Mouse (Mus musculus) lung, adult 2 months (tissue): ENCODE measurements around the gene Zfp472. TPM values are rescaled to one million over a fixed set of nuclear protein-coding genes. Genes with fewer than 3 reads are reported as not detected.

Experiments
- DNase-seq: peaks from one replicate; pipeline ENCODE4 v3.0.0; 2022
- H3K4me1 ChIP-seq: fragments of 200-500 bp; 2 replicates; pipeline ENCODE4 v1.6.1; 2011; ENCODE audit warnings: low read length; ENCODE audit not compliant: control insufficient read depth, insufficient read depth
- H3K4me3 ChIP-seq: fragments of 200-500 bp; replicated peaks from 2 replicates; pipeline ENCODE3; 2011; ENCODE audit warnings: low read depth, mild to moderate bottlenecking, control low read depth, low read length; ENCODE audit errors: extremely low read depth
- CTCF ChIP-seq: fragments of 200-500 bp; IDR thresholded peaks from 2 replicates; pipeline ENCODE4 v1.5.1; 2011; ENCODE audit warnings: mild to moderate bottlenecking, low read length, control low read depth; ENCODE audit not compliant: insufficient read depth
- POLR2A ChIP-seq: fragments of 200-500 bp; IDR thresholded peaks from 2 replicates; pipeline ENCODE4 v1.6.1; 2011; ENCODE audit warnings: low read depth, mild to moderate bottlenecking, control low read depth, low read length, borderline replicate concordance; ENCODE audit errors: extremely low read depth
- WGBS: fragments of 180-500 bp; shearing (Covaris S2); methylation state at CpG from one replicate; pipeline ENCODE4 v1.1.7; 2018; 5-methylcytosine and 5-hydroxymethylcytosine counted together
- polyA plus RNA-seq: library from polyadenylated mRNA; depleted of rRNA; stranded (reverse); fragments of >200 nt; gene quantifications from 2 replicates; pipeline ENCODE4 v1.2.3, GENCODE M21; 2012

Gene Zfp472
- polyA plus RNA-seq, 1 experiment, result 0.85 TPM

DNA sequence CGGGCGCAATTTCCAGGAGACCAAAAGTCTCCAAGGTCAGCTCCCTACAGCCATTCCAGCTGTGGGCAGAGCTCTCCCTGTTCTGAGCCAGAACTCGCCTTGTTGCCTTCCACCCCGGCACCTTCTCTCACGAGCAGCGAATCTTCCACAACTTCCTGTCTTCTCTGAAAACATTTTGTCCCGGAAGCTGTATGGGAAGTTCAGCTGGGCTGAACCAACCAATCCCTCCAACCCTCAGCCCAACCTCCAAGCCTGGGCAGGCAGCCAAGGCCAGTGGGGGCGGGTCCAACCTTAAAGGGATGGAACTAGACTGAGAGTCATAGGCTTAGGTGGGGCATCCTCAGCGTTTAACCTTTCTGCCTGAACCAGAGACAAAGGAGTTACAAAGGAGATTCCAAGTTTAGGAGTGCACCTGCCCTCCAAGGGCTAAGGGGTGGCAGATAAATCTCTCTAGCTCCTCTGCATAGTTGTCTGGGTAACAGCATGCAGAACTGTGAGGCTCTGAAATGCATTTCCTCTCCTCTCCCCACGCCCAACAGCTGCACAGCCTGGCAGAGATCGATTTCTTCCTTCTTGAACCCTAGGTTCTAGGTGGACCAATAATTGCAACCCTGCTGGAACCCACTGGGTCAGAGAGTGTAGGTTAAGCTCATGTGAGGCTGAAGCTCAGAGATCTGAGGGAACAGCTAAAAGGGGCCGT is 18.2 kb upstream of the Zfp472 start, which contains the start of gene Cyp4f13:
Cyp4f13 (minus strand) TSS at position 188 of the 700 bp plus-strand sequence.
- 6% methylated on average over 12 of the region's 12 CpGs for WGBS
- peaks cover 3% of the 10 kb centered on the region; the same call in 1 of the 2 replicates for H3K4me1 ChIP-seq
- DNase-seq, result peak; percentile 98
- H3K4me3 ChIP-seq, result peak within 1 kb of the TSS; percentile 80
- TF ChIP-seq POLR2A (peak; percentile 96), CTCF (no peak)

DNA sequence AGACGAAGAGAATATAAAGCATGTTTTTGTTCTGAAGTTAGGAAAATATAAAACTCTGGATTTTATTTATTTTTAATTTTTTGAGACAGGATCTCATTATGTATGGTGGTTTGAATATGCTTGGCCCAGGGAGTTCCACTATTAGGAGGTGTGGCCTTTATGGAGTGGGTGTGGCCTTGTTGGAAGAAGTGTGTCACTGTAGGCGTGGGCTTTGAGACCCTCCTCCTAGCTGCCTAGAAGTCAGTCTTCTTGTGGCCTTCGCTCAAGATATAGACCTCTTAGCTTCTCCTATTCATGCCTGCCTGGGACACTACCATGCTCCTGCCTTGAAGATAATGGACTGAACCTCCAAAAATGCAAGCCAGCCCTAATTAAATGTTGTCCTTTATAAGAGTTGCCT is 15.5 kb upstream of the Zfp472 start:
- 89% methylated on average over 3 of the region's 3 CpGs for WGBS
- TF ChIP-seq POLR2A, result no peak
- no peak for TF ChIP-seq CTCF
- no peak for DNase-seq
- no peak overlapping the region for H3K4me3 ChIP-seq
- H3K4me1 ChIP-seq, result peaks cover 3% of the 10 kb centered on the region; the same call in 1 of the 2 replicates

DNA sequence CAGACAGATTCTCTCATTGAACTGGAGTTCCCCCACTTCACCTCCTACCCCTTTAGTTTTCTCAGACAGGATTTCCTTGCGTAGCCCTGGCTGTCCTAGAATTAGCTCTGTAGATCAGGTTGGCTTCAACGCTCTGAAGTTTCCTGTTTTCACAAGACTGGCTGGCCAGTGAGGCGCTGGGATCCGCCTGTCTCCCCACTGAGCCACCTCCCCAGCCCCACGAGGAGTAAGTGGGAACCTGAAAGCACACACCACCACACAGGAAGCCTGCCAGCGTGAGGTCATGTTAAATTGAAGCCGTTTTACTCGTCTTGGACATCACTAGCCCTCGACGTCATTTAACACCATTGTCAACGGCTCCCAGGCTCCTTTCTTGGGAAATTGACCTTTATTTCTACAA is 14.6 kb upstream of the Zfp472 start:
- H3K4me1 ChIP-seq, result peaks cover 3% of the 10 kb centered on the region; the same call in 1 of the 2 replicates
- no peak overlapping the region for H3K4me3 ChIP-seq
- DNase-seq, result no peak
- TF ChIP-seq POLR2A (no peak), CTCF (no peak)
- 69% methylated on average over 11 of the region's 11 CpGs for WGBS

DNA sequence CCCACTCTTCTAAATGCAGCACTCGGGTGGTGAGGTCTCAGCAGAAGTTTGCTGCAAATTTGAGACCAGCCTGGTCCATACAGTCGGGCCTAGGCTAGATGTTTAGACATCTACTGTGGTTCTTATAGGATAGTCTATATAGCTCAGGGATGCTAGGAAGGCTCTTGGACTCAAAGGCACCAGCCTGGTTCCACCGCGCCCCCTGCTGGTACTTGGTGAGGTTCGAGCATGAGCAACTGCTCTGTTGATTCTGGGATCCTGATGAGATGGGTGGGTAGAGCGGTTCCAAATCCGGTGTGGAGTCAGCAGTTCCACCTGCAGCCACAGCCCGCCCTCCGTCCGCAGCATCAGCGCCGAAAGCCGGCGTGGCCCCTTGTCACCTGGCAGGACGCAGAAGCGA is 14.2 kb upstream of the Zfp472 start:
- TF ChIP-seq CTCF, result peak; percentile 85
- TF ChIP-seq POLR2A, result no peak
- peak; percentile 77 for DNase-seq
- peaks cover 3% of the 10 kb centered on the region; the same call in 1 of the 2 replicates for H3K4me1 ChIP-seq
- 21% methylated on average over 16 of the region's 16 CpGs for WGBS
- H3K4me3 ChIP-seq, result no peak overlapping the region

DNA sequence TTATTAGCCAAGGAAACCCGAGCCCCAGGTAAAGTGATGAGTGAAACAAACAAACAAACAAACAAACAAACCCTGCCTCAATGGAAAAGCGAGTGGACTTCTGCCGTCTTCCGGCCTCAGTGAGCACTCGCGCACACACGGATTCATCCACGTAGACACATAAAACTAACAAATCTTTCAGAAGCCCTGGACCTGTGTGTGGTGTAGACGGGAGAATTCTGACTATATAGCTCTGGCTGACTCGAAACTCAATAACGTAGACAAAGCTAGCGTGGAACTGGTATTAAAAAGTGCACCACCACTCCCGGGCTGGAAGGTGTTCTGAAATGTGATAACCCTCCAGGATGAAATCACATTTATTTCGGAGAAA is 376 bp upstream of the Zfp472 start:
- DNase-seq, result no peak
- Histone ChIP-seq H3K4me3 (peak overlapping the region; percentile 76), H3K4me1 (peaks cover 6% of the 10 kb centered on the region)
- no peak for TF ChIP-seq POLR2A
- TF ChIP-seq CTCF, result no peak
- WGBS, result under 1% methylated on average over 14 of the region's 14 CpGs

DNA sequence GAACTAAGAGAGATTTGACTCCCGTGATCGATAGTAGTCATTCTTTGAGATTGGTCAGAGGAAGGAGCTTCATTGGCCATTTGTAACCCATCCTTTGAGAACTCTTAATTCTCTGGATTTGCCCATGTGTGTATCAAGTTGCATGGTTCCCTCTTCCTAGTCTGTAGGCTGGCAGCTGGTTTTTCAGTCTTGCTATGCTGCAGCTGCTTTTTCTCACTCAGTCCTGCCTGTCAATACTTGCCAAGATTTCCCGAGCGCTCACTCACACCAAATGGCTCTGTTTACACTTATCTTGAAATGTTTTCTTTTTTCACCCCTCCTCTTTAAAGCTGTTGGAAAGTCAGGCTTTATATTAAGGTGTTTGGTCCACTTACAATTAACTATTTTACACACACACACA is 15.7 kb downstream of the Zfp472 start:
- no peak for DNase-seq
- TF ChIP-seq CTCF, result no peak
- TF ChIP-seq POLR2A, result no peak
- no peaks in the 10 kb centered on the region for H3K4me1 ChIP-seq
- no peak overlapping the region for H3K4me3 ChIP-seq
- WGBS, result 73% methylated on average over 4 of the region's 4 CpGs

DNA sequence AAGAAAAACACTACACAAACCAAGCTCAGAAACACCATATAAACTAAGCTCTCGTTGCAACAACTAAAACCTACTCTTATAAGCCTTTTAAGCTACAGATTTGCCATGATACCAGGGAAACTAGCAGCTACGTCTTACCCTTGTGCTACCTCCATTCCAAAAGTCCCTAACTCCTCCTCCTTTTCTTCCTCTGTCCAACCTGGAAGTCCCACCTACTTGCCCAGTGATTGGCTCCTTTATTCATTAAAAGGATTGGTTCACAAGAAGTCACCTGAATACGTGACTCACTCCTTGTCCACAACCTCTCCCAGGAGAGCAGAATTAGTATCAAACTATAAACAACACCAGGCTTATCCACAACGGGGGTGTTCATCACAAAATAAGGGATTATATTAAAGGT is 20.7 kb downstream of the Zfp472 start:
- no peak for DNase-seq
- WGBS, result 77% methylated on average over 4 of the region's 4 CpGs
- Histone ChIP-seq H3K4me3 (no peak overlapping the region), H3K4me1 (no peaks in the 10 kb centered on the region)
- no peak for TF ChIP-seq CTCF
- TF ChIP-seq POLR2A, result no peak

DNA sequence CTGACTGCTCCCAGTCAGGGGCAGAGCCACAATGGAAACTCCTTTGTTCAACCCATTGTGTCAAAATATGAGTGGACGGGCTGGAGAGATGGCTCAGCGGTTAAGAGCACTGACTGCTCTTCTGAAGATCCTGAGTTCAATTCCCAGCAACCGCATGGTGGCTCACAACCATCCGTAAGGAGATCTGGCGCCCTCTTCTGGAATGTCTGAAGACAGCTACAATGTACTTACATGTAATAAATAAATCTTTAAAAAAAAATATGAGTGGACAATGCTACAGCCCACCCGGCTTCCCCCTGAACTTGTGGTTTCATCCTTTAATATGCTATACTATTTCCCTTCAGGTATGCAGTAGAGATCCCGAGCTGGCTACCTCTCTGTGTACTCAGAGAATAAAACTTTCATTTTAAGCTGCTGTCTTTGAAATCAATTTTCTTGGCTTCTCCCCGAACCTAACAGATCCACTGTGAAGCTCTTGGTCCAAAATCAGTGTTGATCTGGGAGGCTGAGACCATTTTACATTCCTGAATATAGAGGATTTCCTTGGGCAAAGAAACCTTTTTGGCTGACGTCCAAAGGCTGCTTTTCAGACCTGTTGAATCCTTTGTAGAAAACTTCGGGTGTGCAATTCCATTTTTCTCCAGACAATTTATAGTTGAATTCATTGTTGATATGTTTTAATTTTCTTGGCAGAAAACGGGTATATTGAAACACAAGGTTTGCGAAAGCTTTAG is 26.5 kb downstream of the Zfp472 start:
- Histone ChIP-seq H3K4me3 (no peak overlapping the region), H3K4me1 (no peaks in the 10 kb centered on the region; the same call in 1 of the 2 replicates)
- TF ChIP-seq CTCF (no peak), POLR2A (no peak)
- DNase-seq, result peak; percentile 11
- WGBS, result 59% methylated on average over 12 of the region's 12 CpGs

DNA sequence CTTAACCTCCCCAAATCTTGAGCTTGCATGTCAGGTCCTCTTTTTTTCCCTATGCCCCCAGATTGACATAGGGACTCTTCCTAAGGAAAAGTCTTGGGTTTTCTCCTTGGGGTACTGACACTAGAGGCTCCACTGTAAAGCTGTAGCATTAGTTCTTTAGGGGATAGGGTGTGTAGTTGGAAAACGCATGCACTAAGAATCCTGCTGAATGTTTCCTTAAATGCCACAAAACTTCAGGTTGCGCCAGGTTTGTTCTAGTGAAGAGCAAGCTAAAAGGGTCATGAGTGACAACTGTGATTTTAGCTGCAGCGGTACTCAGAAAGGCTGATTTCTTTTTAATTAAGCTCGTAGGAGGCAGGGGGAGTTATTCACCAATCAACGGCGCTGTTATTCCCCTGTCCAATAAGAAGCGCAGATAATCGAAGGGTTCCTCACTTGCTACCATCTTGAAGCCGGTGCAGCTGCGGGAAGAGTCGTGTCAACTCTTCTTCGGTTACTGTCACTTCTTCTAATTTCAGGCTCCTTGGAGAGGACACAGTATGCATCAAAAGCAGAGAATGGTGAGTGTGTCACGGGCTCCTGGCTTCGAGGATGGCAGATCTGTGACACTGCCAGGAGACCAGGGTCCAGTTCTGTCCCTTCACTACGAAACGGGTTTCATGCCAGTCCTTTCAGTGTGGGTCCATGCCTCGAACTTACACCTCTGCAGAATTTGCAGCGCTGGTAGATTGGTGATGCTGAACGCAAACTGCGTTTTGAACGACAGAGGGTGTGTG is 27.3 kb downstream of the Zfp472 start, which contains the start of gene Zfp952:
Zfp952 (plus strand) TSS at position 431 of the 776 bp plus-strand sequence.
- peak; percentile 85 for DNase-seq
- Histone ChIP-seq H3K4me1 (no peaks in the 10 kb centered on the region; the same call in 1 of the 2 replicates), H3K4me3 (peak within 1 kb of the TSS; percentile 88)
- TF ChIP-seq POLR2A (peak; percentile 53; the same call in 1 of the 2 replicates), CTCF (no peak)
- WGBS, result under 1% methylated on average over 21 of the region's 21 CpGs

DNA sequence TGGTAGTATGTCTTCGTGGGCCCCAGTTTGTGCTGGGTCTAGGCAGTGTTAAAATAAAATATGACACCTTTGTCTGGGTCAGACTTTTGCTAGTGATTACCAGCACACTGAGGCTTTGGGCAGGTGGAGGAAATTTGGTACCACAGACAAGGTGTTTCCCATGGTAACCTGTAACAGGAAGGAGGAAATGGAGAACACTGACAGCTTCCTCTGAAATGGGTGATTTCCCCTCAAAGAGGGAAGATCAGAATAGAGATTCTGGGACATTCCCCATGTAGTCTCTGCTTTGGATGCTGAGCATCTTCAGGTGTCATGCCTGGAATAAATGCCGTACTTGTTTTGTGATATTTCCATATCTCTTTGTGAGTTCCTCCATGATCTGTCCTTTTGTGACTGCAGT is 32.9 kb downstream of the Zfp472 start:
- Histone ChIP-seq H3K4me1 (no peaks in the 10 kb centered on the region; the same call in 1 of the 2 replicates), H3K4me3 (no peak overlapping the region)
- DNase-seq, result no peak
- no peak for TF ChIP-seq CTCF
- TF ChIP-seq POLR2A, result no peak
- WGBS, result 94% methylated on average over 2 of the region's 2 CpGs
